Mouse (Mus musculus): ENCODE results near the gene Becn1.

DNA sequence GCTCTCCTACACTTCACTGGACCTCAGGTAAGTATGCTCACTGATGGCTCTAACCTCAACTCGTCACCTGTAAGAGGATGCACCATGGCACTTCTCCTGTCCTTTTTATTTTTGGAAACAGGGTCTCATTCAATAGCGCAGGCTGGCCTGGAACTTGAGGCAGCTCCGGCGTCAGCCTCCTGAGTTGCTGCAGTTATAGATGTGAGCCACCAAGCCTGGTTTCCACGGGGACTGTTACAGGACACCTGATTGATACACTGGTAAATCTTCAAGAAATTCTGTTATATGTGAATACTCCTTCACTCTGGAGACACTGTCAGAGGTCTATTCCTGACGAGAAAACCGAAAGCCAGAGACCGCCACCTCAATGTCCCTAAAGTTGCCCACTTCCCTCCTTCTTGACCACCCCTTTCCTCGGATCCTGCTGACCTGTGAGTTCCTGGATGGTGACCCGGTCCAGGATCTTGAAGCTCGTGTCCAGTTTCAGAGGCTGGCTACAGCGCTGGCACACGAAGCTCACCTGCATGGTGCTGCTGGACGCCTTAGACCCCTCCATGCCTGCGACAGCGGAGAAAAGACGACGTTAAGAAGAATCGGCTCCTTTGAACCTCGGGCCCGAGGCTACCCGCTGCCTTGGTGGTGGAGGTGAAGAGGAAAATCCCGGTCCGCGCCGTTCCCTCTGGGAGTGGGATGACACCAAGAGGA is 635 bp downstream of the Becn1 start:
- TF ChIP-seq CTCF (IDR thresholded peaks at IDR 0.05; ENCODE audit: low read depth) (no peak), EP300 (IDR thresholded peaks at IDR 0.05; ENCODE audit: low read depth) (no peak)
